Mouse (Mus musculus) stomach, embryonic 14.5 days (tissue): ENCODE measurements around the gene Gm6793. TPM values are rescaled to one million over a fixed set of nuclear protein-coding genes. Genes with fewer than 3 reads are reported as not detected.

ENCODE experiments used
- ATAC-seq: fragments of 200-750 bp; cut with Nextera tagmentation; 2 replicates; pipeline ENCODE4 v1.8.0; 2017; ENCODE audit warnings: low read depth, moderate TSS enrichment; ENCODE audit not compliant: insufficient number of reproducible peaks, insufficient read depth, low FRiP score
- H3K27ac ChIP-seq: fragments of 300-500 bp; sonication (generic); 2 replicates; pipeline ENCODE4 v1.5.1; 2014; ENCODE audit warnings: mild to moderate bottlenecking, low read length, moderate library complexity, mixed read lengths
- H3K27me3 ChIP-seq: fragments of 300-500 bp; sonication (generic); 2 replicates; pipeline ENCODE4 v1.6.1; 2014; ENCODE audit warnings: low read length, control low read depth, mixed read lengths; ENCODE audit not compliant: control insufficient read depth, insufficient read depth
- H3K36me3 ChIP-seq: fragments of 300-500 bp; sonication (generic); 2 replicates; pipeline ENCODE4 v1.6.1; 2014; ENCODE audit warnings: mild to moderate bottlenecking, control low read depth, low read length, moderate library complexity, mixed read lengths; ENCODE audit not compliant: control insufficient read depth, insufficient read depth
- H3K4me1 ChIP-seq: fragments of 300-500 bp; sonication (generic); 2 replicates; pipeline ENCODE4 v1.6.1; 2014; ENCODE audit warnings: low read length, control low read depth, mixed read lengths; ENCODE audit not compliant: control insufficient read depth, insufficient read depth
- H3K4me2 ChIP-seq: fragments of 300-500 bp; sonication (generic); replicated peaks from 2 replicates; pipeline ENCODE4 v1.6.1; 2014; ENCODE audit warnings: low read depth, low read length, control low read depth
- H3K4me3 ChIP-seq: fragments of 300-500 bp; sonication (generic); 2 replicates; pipeline ENCODE4 v1.5.1; 2014; ENCODE audit warnings: low read depth, low read length, control low read depth
- H3K9ac ChIP-seq: fragments of 300-500 bp; sonication (generic); replicated peaks from 2 replicates; pipeline ENCODE4 v1.6.1; 2014; ENCODE audit warnings: low read depth, mild to moderate bottlenecking, control low read depth, low read length, moderate library complexity, mixed read lengths
- H3K9me3 ChIP-seq: fragments of 300-500 bp; sonication (generic); 2 replicates; pipeline ENCODE4 v1.6.1; 2016; ENCODE audit warnings: low read depth, low read length, control low read depth; ENCODE audit not compliant: control insufficient read depth
- WGBS: fragments of 180-500 bp; shearing (Covaris S2); extraction: QIAGEN DNeasy Blood & Tissue Kit; methylation state at CpG from one replicate; pipeline ENCODE4 v1.1.7; 2014; 5-methylcytosine and 5-hydroxymethylcytosine counted together
- polyA plus RNA-seq: library from polyadenylated mRNA; unstranded; fragments of >200 nt; fragmentation: Nextera tagmentation; extraction: Ambion mirVana; gene quantifications from 2 replicates; pipeline ENCODE4 v1.2.1, GENCODE M21; 2014

Gene Gm6793
- polyA plus RNA-seq, 1 experiment from 2014 or later: 0.38 TPM

- Histone ChIP-seq H3K9me3 (no peaks in the 10 kb centered on the region), H3K9ac (no peak overlapping the region), H3K4me1 (no peaks in the 10 kb centered on the region), H3K4me2 (no peak overlapping the region), H3K27me3 (no peaks in the 10 kb centered on the region), H3K36me3 (peaks cover 8% of the 10 kb centered on the region; the same call in 1 of the 2 replicates), H3K27ac (no peak overlapping the region), H3K4me3 (no peak overlapping the region)
- no peak for ATAC-seq
- WGBS: 85% methylated on average over 2 of the region's 2 CpGs
These were observed 38.5 kb downstream of the Gm6793 start for GRCm38 (mm10) chr8:111976326-111976725.

DNA sequence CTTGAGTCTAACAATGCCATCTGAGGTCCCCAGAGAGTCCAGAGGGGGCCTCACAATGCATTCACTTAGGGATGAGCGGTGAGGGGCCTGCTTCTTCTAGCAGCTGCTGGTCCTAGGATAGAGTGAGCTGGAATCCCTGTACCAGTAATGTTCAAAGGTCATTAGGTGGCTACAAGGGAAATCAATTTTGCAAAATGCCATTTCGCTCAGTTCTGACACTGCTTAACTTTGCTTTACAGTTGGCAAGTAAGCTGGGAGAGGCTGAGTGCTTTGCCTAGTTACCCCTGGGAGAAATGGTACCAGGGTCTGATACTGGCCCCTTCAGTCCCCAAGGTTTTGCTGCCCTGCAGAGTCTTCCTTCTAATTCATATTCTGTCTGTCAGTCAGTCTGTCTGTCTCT, 39.1 kb downstream of the Gm6793 start:
- 92% methylated on average over 2 of the region's 2 CpGs for WGBS
- H3K4me2 ChIP-seq: no peak overlapping the region
- no peak for ATAC-seq
- no peak overlapping the region for H3K4me3 ChIP-seq
- H3K9me3 ChIP-seq: no peaks in the 10 kb centered on the region
- H3K27ac ChIP-seq: no peak overlapping the region
- no peaks in the 10 kb centered on the region for H3K4me1 ChIP-seq
- no peak overlapping the region for H3K9ac ChIP-seq
- H3K36me3 ChIP-seq: peaks cover 8% of the 10 kb centered on the region; the same call in 1 of the 2 replicates
- no peaks in the 10 kb centered on the region for H3K27me3 ChIP-seq

DNA sequence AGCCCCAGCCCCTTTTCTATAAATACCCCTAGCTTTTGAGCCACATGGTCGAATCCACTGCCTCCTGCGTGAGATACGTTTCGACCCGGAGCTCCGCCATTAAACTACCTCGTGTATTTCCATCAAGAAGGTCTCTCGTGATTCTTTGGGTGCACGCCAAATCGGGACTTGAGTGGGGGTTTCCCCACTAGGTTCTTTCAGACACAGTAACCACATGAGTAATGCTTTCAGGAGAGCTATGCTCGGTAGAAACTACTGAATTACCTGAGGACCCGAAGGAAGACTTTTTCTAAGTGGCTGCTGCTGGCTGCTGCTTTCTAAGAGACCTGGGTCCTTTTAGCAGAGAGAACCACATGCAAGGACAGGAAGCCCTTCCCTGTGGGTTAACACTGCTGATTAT, 40.7 kb downstream of the Gm6793 start:
- Histone ChIP-seq H3K27me3 (no peaks in the 10 kb centered on the region), H3K4me2 (no peak overlapping the region), H3K9ac (no peak overlapping the region), H3K36me3 (peaks cover 3% of the 10 kb centered on the region; the same call in 1 of the 2 replicates), H3K27ac (no peak overlapping the region), H3K4me3 (no peak overlapping the region), H3K9me3 (no peaks in the 10 kb centered on the region), H3K4me1 (no peaks in the 10 kb centered on the region)
- 97% methylated on average over 12 of the region's 12 CpGs for WGBS
- no peak for ATAC-seq

GRCm38 (mm10) chr8:111968991-111969390, 45.8 kb downstream of the Gm6793 start:
- Histone ChIP-seq H3K9me3 (no peaks in the 10 kb centered on the region), H3K4me2 (no peak overlapping the region), H3K27me3 (no peaks in the 10 kb centered on the region), H3K9ac (no peak overlapping the region), H3K27ac (no peak overlapping the region), H3K36me3 (no peaks in the 10 kb centered on the region; the same call in none of the 2 replicates), H3K4me3 (no peak overlapping the region), H3K4me1 (no peaks in the 10 kb centered on the region)
- no peak for ATAC-seq
- WGBS: 43% methylated on average over 5 of the region's 5 CpGs

GRCm38 (mm10) chr8:111968541-111968940, 46.3 kb downstream of the Gm6793 start:
- no peak overlapping the region for H3K4me3 ChIP-seq
- H3K9ac ChIP-seq: no peak overlapping the region
- no peaks in the 10 kb centered on the region for H3K27me3 ChIP-seq
- 81% methylated on average over 10 of the region's 10 CpGs for WGBS
- no peak overlapping the region for H3K4me2 ChIP-seq
- H3K27ac ChIP-seq: no peak overlapping the region
- no peaks in the 10 kb centered on the region for H3K4me1 ChIP-seq
- ATAC-seq: no peak
- H3K36me3 ChIP-seq: no peaks in the 10 kb centered on the region; the same call in none of the 2 replicates
- H3K9me3 ChIP-seq: no peaks in the 10 kb centered on the region

- Histone ChIP-seq H3K9me3 (no peaks in the 10 kb centered on the region), H3K27me3 (no peaks in the 10 kb centered on the region), H3K9ac (no peak overlapping the region), H3K4me2 (no peak overlapping the region), H3K27ac (no peak overlapping the region), H3K36me3 (no peaks in the 10 kb centered on the region; the same call in none of the 2 replicates), H3K4me1 (no peaks in the 10 kb centered on the region), H3K4me3 (no peak overlapping the region)
- ATAC-seq: no peak
- WGBS: 85% methylated on average over 5 of the region's 5 CpGs
These were observed 47.5 kb downstream of the Gm6793 start for GRCm38 (mm10) chr8:111967246-111967870.

- Histone ChIP-seq H3K9ac (no peak overlapping the region), H3K27me3 (no peaks in the 10 kb centered on the region), H3K4me2 (no peak overlapping the region), H3K36me3 (no peaks in the 10 kb centered on the region; the same call in none of the 2 replicates), H3K27ac (no peak overlapping the region), H3K4me3 (no peak overlapping the region), H3K9me3 (no peaks in the 10 kb centered on the region), H3K4me1 (no peaks in the 10 kb centered on the region)
- no peak for ATAC-seq
- 69% methylated on average over 7 of the region's 7 CpGs for WGBS
These were observed 49.8 kb downstream of the Gm6793 start for GRCm38 (mm10) chr8:111964849-111965561.

DNA sequence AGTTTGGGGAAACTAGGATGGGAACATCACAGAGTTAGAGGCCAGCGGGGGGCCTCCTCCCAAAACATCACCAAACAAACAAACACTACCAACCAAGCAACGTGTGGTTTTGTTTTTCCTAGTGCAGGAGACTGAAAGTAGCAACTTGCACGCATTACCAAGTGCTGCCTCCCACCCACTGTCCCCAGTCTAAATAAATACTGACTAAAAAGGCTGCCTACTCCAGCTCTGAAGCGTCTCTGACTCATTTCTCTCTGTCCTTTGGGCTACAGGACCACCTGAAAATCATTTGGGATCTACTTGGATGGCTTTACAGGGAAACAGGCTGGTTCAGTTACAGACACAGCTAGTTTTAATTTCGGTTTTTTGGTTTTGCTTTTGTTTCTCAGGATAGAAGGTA, 50.5 kb downstream of the Gm6793 start:
- Histone ChIP-seq H3K4me3 (no peak overlapping the region), H3K9ac (no peak overlapping the region)
- 51% methylated on average over 5 of the region's 5 CpGs for WGBS

More for the DNA sequence above, 50.5 kb downstream of the Gm6793 start:
- Histone ChIP-seq H3K36me3 (no peaks in the 10 kb centered on the region; the same call in none of the 2 replicates), H3K4me2 (no peak overlapping the region), H3K27ac (no peak overlapping the region), H3K27me3 (no peaks in the 10 kb centered on the region), H3K9me3 (no peaks in the 10 kb centered on the region), H3K4me1 (no peaks in the 10 kb centered on the region)
- no peak for ATAC-seq
